Mouse (Mus musculus) retina, postnatal 1 day (tissue): ENCODE data around the gene 1810043G02Rik.
A peak's percentile ranks its signal among the peaks of the same experiment; 100 is the strongest.
"Not testable (repeated sequence)": the region's sequence is repeated elsewhere in the genome, so short reads cannot be mapped to it uniquely, and the experiment has no call there.

ENCODE experiments used
- DNase-seq: peaks from one replicate; pipeline ENCODE4 v3.0.0-alpha.2; 2012

The 1810043G02Rik gene

GRCm38 (mm10) chr10:77978351-77979350, at the start of gene 1810043G02Rik:
TSS of gene 1810043G02Rik (plus strand) at chr10:77978524.
- DNase-seq = peak; percentile 98

- no peak for DNase-seq
These were observed 38.6 kb upstream of the 1810043G02Rik start for GRCm38 (mm10) chr10:77939685-77940084.

DNA sequence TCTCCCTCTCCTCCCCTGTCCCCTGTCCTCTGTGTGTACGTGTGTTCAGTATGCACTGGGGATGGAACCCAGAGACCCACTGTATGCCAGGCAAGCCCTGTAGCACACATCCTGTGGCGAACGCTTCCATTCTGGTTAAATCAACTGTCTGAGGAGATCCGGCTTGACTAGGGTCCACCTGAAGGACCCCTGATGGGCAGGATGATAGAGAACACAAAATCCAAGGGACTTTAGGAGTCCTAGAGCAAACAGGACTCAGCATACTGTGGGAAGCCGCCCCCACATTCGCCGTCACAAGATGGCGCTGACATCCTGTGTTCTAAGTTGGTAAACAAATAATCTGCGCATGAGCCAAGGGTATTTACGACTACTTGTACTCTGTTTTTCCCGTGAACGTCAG, 27.9 kb upstream of the 1810043G02Rik start:
- not testable (repeated sequence) for DNase-seq

DNA sequence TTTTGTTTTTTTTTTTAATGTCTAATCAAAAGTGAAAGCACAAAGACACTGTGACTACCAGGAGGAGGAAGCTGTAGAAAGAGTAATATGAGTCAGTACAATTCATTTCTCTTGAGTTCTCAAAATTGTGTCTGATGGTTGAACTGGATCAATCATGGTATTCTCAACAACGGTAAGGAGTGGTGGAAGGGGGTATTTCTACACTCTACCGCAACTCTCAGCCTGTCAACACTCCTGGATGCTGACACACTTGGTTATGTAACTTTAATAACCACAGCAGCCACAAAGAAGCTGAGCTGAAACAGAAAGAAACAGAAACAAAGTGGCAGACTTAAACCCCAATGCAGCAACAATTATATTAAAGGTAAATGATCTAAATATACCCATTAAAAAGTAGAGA, 15.6 kb upstream of the 1810043G02Rik start:
- no peak for DNase-seq

- DNase-seq = no peak
These were observed 14.4 kb upstream of the 1810043G02Rik start for GRCm38 (mm10) chr10:77963971-77964370.

GRCm38 (mm10) chr10:77969274-77969972, 8.9 kb upstream of the 1810043G02Rik start:
- peak; percentile 75 for DNase-seq

DNA sequence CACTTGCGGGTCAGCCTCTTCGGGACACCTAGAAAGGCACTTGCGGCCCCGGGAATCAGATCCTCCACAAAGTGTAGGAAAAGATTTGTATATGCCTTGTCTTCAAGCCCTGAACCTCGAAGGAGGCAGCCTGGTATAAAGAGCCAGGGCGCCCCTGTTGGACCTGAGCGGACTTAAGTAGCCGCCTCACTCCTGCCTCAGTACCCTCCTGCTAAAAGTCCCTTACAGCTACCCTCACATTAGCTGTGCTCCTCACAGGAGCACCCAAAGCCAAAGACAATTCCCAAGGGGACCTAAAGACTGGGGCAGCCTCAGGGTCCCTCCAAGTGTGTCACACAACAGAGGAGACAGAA, 8.4 kb upstream of the 1810043G02Rik start:
- no peak for DNase-seq

DNA sequence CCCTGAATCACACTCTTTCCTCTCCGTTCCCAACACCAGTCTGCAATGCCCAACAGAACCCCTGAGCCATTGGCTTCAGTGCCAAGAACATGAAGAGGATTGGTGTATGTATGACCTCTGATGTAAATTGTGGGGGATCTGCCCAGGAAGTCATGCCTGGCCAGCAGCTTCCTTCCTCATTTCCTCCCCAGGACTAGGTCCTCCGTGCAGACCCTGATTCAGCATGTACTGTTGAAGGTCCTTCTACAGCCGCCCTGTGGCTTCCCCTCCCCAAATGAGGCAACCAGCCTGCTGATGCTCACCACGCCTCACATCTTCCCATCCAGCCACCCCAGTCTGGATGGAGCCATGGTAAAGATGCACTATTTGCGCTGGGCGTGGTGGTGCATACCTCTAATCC, 7.8 kb upstream of the 1810043G02Rik start, which contains the start of gene Trpm2:
Gene Trpm2 (minus strand): TSS at position 83 of the 400 bp plus-strand sequence.
- DNase-seq = no peak

GRCm38 (mm10) chr10:77971191-77971590, 7.1 kb upstream of the 1810043G02Rik start:
- DNase-seq = peak; percentile 51

DNA sequence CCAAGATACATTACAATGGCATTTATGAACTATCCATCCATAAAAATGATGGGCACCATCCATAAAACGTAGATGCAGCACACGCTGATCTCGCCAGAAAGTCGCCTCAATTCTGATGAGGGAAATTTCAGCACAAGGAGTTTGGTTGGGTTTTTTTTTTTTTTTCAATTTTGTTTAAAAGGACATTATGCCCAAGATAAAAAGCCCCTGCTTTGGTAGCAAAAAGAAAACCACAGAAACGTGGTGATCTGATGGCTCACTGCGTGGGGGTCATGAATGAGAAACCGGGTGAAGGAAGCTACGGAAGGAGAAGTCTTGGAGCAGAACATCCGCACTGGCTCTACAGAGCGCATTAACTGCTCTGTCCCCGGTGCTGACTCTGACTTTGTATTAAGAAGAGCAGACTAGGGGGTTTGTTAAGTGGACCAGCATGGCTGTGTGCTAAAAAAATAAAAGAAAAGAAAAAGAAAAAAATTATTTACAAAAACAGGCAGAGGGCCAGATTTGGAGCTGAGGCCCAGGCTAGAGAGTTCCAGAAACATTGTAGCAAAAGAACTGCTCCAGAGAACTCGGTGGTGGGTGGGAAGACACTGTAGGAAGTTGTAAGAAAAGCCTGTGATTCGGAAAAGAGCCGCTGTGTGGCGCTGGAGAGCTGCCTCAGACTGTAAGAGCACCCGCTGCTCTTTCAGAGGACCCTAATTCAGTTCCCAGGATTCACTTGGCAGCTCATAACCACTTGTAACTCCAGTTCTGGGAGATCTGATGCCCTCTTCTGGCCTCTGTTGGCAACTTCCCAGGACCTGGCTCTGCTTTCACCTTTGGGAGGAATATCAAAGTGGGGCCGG, 6.4 kb upstream of the 1810043G02Rik start:
- DNase-seq = peak; percentile 72

GRCm38 (mm10) chr10:77974323-77974722, 4.0 kb upstream of the 1810043G02Rik start:
- no peak for DNase-seq

DNA sequence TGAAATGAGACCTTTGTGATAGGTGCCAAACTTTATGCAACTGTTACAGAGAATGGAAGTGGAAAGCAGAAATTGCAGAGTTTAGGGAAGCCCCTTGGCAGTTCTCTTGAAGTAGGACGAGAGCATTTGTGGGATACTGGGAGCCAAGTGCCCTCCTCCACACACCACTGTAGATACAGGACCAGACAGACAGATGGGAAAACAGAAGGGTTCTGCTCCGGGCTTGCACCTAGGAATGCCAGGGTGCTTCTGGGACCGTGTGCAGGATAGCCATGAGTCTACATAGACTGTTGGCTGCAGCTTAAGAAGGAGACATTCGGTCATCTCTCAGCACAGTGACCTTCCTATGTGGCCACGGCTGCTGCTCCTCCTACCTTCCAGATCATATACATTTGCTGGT, 3.5 kb upstream of the 1810043G02Rik start:
- DNase-seq = no peak

DNA sequence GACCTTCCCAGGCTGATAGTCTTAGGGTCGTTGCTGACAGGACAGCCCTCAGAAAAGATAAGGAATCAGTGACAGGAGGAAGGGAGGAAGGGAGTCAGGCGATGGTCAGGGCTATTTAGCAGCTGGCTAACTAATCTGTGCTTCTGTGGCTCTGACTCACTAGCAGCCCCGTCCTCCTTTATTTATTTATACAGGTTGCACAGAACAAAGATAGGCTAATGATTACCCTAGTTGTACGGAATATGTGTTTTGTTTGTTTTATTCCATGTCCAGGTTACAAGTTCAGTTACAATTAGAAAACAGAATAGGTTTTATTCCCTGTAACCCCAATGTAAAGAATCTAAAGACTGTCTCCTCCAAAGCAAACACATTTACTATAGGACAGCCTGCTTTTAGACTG, 2.7 kb upstream of the 1810043G02Rik start:
- no peak for DNase-seq

DNA sequence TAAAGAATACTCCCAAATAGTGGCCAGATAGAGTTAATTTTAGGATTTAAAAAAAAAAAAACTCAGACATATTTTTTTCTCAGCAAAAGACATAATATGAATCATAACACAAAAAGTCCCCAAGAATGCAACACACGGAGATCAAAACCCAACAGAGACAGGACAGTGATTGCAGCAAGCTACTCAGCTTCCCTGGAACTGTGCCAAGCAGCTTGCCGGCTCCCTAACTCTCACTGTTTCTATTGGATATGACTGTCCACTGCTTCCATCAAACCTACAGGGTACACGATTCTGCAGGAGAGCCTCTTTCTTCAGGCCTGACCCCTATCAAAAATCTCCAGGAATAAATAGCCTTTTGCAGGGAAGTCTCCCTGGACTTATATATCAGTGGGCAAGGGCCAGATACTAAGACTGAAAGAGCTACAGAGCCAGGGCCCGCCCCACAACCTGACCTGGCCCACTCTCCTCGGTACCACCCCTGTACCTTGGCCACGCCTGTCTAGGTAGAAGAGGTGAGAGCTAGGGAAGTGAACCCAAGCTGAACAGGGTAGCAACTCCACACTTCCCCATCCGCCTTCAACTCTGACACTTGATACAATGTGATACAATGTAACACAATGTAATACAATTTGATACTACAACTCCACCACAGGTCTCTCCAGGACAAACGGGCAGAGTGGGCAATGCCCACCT, 1.7 kb upstream of the 1810043G02Rik start:
- DNase-seq = peak; percentile 29

DNA sequence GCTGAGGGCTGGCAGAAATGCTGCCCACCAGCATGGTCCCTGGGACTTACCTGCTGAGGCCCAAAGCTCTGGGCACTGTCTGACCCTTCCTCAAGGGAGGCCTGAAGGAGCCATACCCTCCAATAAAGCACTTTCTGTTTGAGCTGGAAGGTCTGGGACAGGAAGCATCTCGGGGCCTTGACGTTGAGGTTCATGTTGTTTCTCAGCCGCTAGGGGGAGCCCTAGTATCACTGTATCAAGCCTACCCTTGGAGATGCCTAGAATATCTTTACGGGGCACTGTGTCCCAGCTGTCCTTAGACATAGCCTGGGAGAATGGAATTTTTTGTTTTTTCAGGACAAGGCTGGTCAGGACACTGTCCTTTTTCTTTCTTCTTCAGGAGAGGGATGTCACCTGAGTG, 6.3 kb downstream of the 1810043G02Rik start:
- DNase-seq = peak; percentile 87

DNA sequence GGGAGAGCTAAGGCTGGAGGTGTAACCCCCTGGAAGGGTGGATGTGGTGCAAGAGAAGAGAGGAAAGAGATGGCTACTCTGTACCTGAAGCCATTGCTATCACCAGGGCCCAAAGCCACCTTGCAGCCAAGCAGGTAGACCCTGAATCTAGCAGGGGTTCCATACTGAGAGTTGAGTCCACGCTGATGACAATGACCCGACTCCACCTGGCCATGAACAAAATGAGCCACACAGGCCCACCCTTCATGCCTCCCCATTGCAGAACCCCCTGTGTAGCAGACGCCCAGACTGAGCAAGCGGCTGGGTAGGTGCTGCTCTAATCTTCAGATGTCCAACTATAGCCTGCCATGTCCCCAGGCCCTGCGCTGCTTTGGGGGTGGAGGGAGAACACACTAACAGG, 7.5 kb downstream of the 1810043G02Rik start:
- no peak for DNase-seq

- DNase-seq = no peak
These were observed 17.3 kb downstream of the 1810043G02Rik start for GRCm38 (mm10) chr10:77995639-77996038.

DNA sequence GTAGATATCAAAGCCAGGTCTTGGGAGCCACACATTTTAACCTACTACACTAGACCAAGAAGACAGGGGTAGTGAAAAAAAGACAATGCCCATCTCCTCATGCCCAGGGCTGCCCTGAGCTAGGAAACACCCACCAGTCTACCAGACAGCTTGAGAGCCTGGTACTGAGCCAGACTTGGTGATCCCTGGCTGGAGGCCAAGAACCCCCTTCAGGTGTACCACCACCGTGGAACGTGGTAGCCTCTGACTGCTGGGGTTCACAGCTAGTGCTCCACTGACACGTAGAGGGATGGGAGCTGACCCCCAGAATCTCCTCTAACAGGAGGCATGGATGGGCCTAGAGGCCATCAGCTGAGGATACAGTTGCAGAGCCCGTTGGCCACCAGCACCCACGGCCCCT, 21.9 kb downstream of the 1810043G02Rik start:
- DNase-seq = no peak

DNA sequence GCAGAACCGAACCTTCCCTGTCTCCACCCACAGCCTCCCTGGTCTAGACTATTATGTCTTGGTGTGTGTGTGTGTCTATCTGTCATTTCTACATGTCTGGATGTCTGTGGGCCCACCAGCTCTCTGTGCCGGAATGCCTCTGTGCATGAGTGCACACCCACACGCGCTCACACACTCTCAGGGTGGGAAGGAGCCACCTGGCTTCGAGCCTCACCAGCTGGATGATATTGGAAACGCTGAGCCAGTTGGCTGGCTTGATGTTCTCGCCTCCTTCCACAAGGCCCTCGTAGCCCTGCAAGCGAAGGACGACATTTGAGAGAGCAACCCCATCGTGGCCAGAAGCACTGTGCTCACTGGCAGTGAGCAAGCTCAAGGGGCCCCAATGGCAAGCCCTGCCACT, 23.5 kb downstream of the 1810043G02Rik start:
- no peak for DNase-seq

GRCm38 (mm10) chr10:78002316-78002715, 24.0 kb downstream of the 1810043G02Rik start:
- no peak for DNase-seq

DNA sequence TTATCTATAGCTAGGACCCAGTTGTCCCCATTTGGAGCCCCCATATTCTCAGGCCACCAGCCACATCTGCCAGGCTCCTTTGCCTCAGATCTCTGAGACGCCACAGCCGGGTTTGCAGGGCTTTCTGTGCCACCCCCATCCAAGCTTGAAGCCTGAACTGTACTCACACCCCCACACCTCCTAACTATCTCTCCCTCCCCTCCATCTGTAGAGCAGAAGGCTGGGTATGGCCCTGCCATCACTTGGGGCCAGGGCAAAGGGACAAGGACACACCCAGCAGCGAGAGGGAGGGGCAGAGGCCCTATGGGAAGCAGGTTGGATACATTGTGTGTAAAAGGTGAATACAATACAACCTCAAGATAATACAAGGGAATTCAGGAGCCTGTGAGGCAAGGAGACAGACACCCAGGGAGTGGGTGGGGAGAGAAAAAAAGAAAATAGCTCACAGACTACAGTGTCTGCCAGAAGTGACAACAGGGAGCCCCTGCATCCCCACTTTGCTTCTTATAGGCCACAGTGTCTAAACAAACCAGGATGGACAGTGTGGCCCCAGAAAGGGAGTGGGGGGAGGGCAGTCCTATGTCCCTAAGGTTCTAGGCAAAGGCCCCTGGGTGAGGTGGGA, 26.3 kb downstream of the 1810043G02Rik start:
- DNase-seq = no peak
